Mouse (Mus musculus): Measurements from ENCODE around the gene AA986860. TPM values are rescaled to one million over a fixed set of nuclear protein-coding genes. Genes with fewer than 3 reads are reported as not detected.

AA986860 gene
- 41.6 and 52.3 TPM in 2 replicates for polyA plus RNA-seq (2015; fragmentation: Nextera tagmentation; extraction: Ambion mirVana)

GRCm38 (mm10) chr1:130731741-130732337 is at the start of gene AA986860:
Gene AA986860 (plus strand): TSS chr1:130731976.

GRCm38 (mm10) chr1:130715561-130716217 is 16.1 kb upstream of the AA986860 start, which contains the start of gene Gm29427:
Gene Gm29427 (minus strand): TSS chr1:130715799.

DNA sequence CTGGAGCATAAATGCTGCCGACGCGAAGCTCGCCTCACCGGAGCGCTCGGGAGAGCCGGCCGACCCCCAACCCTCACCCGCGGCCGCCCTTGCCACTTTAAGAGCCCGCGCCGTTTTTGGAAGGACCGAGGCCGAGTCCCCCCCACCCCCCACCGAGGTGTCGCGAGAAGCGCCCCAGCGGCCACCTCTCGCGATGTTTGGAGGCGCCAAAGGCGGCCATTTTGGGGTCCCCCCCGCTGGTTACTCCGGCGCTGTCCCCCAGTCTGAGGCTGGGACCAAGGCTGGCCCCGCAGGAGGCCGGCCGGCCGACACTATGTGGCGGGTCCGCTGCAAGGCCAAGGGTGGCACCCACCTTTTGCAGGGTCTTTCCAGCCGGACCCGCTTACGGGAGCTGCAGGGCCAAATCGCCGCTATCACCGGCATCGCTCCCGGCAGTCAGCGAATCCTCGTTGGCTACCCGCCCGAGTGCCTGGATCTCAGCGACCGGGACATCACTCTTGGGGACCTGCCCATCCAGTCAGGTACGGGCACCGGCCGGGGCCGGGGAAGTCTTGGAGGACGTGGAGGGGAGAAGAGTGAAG is 14.4 kb upstream of the AA986860 start, which contains the start of gene Yod1:
Gene Yod1 (plus strand): TSS at position 37 of the 581 bp plus-strand sequence.

GRCm38 (mm10) chr1:130729153-130729552 is 2.6 kb upstream of the AA986860 start, which contains the start of gene Pfkfb2:
Gene Pfkfb2 (minus strand): TSS chr1:130729253.

Other genes with a start within 250 kb of the AA986860 start
- gene Zp3r, start 102.4 kb upstream of the AA986860 start, polyA plus RNA-seq (2015; fragmentation: Nextera tagmentation; extraction: Ambion mirVana): 5.3 TPM in 2 replicates
- gene C4bp, start 70.3 kb upstream of the AA986860 start, polyA plus RNA-seq (2015; fragmentation: Nextera tagmentation; extraction: Ambion mirVana): 0.19 TPM in 1 of 2 replicates, not detected in the other
- not detected in 2 replicates for gene Gm29427, start 16.2 kb upstream of the AA986860 start, polyA plus RNA-seq (2015; fragmentation: Nextera tagmentation; extraction: Ambion mirVana)
- 8.1 and 9.7 TPM in 2 replicates for gene Yod1, start 14.6 kb upstream of the AA986860 start, polyA plus RNA-seq (2015; fragmentation: Nextera tagmentation; extraction: Ambion mirVana)
- gene Pfkfb2, start 2.7 kb upstream of the AA986860 start, polyA plus RNA-seq (2015; fragmentation: Nextera tagmentation; extraction: Ambion mirVana): 4.0 and 4.4 TPM in 2 replicates
- 3.2 and 3.8 TPM in 2 replicates for gene Fcamr, start 68.9 kb downstream of the AA986860 start, polyA plus RNA-seq (2015; fragmentation: Nextera tagmentation; extraction: Ambion mirVana)
- 2.8 and 3.0 TPM in 2 replicates for gene Pigr, start 94.7 kb downstream of the AA986860 start, polyA plus RNA-seq (2015; fragmentation: Nextera tagmentation; extraction: Ambion mirVana)
- 2.5 and 3.4 TPM in 2 replicates for gene Fcmr, start 133.7 kb downstream of the AA986860 start, polyA plus RNA-seq (2015; fragmentation: Nextera tagmentation; extraction: Ambion mirVana)
- gene Il24, start 155.5 kb downstream of the AA986860 start, polyA plus RNA-seq (2015; fragmentation: Nextera tagmentation; extraction: Ambion mirVana): not detected in 2 replicates
- not detected in 2 replicates for gene Il20, start 179.5 kb downstream of the AA986860 start, polyA plus RNA-seq (2015; fragmentation: Nextera tagmentation; extraction: Ambion mirVana)
- not detected in 2 replicates for gene Il19, start 208.1 kb downstream of the AA986860 start, polyA plus RNA-seq (2015; fragmentation: Nextera tagmentation; extraction: Ambion mirVana)